Mouse (Mus musculus) megakaryocyte, embryonic 14.5 days (primary cell): Measurements from ENCODE around the gene Tspan2. TPM values are rescaled to one million over a fixed set of nuclear protein-coding genes. Genes with fewer than 3 reads are reported as not detected.

Experiments
- H3K27me3 ChIP-seq: replicated peaks from 2 replicates; pipeline ENCODE3; 2012; ENCODE audit warnings: inconsistent platforms
- H3K36me3 ChIP-seq: replicated peaks from 2 replicates; pipeline ENCODE3; 2012; ENCODE audit warnings: low read length, inconsistent platforms, mixed read lengths
- H3K4me1 ChIP-seq: 2 replicates; pipeline ENCODE4 v1.6.1; 2012; ENCODE audit warnings: inconsistent platforms
- H3K4me3 ChIP-seq: replicated peaks from 2 replicates; pipeline ENCODE3; 2012; ENCODE audit warnings: moderate library complexity, mild to moderate bottlenecking, inconsistent platforms
- H3K9me3 ChIP-seq: 2 replicates; pipeline ENCODE4 v1.6.1; 2012; ENCODE audit warnings: inconsistent platforms
- FLI1 ChIP-seq: IDR thresholded peaks from 2 replicates; pipeline ENCODE4 v1.6.1; 2012; ENCODE audit warnings: low read length, inconsistent platforms, mixed read lengths
- GATA1 ChIP-seq: IDR thresholded peaks from 3 replicates; pipeline ENCODE4 v1.6.1; 2012; ENCODE audit warnings: mixed read lengths, low read length, inconsistent platforms, borderline replicate concordance
- polyA plus RNA-seq: library from polyadenylated mRNA; stranded (reverse); fragments of >175 nt; gene quantifications from 2 replicates; pipeline ENCODE4 v1.2.3, GENCODE M21; 2012; ENCODE audit warnings: low replicate concordance; ENCODE audit not compliant: insufficient read depth

The Tspan2 gene
- polyA plus RNA-seq, 1 experiment = 0.21 TPM

DNA sequence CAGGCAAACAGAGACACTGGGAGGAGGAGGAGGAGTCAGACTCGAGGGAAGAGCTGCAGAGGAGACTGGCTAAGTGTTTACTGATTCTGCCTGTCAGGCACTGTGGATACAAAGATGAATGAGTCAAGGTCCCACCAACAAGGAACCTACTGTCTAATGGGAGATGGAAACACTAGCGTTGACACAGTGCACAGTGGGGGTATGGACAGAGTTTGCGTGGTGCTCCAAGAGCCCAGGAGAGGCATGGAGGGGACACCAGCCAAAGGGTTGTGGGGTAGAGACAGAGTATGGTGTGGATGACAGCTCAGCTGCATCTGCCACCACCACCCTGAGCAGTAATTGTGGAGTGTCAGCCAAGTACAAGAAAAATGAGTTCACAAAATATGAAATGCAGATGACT lies 28.1 kb downstream of the Tspan2 start:
- Histone ChIP-seq H3K9me3 (peaks cover 17% of the 10 kb centered on the region), H3K36me3 (peaks cover 94% of the 10 kb centered on the region), H3K4me3 (peak overlapping the region; percentile 35), H3K27me3 (no peaks in the 10 kb centered on the region), H3K4me1 (peaks cover 71% of the 10 kb centered on the region)
- TF ChIP-seq FLI1 (no peak), GATA1 (no peak)

DNA sequence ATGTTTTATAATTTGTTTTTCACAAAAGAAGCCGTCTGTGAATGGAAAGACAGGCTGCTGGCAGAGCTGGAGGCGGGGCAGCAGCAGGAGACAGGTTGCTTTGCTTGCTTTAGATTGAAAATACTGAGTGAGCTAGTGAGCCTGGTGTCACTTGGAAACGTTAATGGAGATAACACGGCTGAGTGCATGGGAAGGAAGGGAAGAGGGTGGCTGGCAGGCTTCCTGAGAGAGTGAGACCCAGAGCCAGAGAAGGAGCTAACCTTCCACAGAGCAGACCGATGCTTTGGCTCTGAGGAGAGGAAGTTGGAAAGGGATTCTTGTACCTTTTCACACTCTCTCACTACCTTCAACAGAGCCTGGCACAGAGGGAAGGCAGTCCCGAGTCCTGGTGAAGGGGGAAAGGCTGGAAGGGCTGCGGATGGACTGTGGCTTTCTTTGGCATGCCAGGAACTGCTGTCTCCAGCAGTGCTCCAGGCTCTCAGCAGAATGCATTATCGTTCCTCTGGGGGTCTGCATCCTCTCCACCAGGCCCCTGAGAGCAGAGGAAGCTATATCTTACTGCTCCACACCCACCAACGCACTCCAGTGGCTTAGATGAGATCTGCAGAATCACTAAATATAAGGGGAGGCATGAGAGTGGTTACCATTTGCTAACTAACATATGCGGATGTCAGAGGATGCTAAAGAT lies 29.5 kb downstream of the Tspan2 start:
- TF ChIP-seq GATA1 (no peak), FLI1 (no peak)
- Histone ChIP-seq H3K36me3 (peaks cover 90% of the 10 kb centered on the region), H3K4me1 (peaks cover 65% of the 10 kb centered on the region), H3K27me3 (no peaks in the 10 kb centered on the region), H3K9me3 (peaks cover 17% of the 10 kb centered on the region), H3K4me3 (peak overlapping the region; percentile 53)

DNA sequence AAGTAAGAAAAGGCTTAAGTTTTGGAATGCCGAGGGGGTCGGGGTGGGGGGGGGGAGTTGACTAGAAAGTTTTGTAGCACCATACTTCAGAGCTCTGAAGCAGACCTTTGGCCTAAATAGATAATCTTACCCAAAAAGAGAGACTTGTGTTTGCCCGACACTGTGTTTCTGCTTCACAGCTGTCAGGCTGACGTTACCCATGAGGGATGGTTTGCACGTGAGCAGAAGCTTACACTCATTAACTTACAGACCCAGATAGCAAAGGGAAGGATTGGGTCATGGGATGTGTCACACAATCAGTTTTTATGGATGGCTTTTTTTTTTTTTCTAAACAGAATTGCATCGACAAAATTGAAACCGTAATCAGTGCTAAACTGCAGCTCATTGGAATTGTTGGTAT lies 30.5 kb downstream of the Tspan2 start:
- TF ChIP-seq FLI1 (no peak), GATA1 (no peak)
- Histone ChIP-seq H3K27me3 (no peaks in the 10 kb centered on the region), H3K36me3 (peaks cover 88% of the 10 kb centered on the region), H3K9me3 (peaks cover 8% of the 10 kb centered on the region), H3K4me1 (peaks cover 64% of the 10 kb centered on the region), H3K4me3 (no peak overlapping the region)

DNA sequence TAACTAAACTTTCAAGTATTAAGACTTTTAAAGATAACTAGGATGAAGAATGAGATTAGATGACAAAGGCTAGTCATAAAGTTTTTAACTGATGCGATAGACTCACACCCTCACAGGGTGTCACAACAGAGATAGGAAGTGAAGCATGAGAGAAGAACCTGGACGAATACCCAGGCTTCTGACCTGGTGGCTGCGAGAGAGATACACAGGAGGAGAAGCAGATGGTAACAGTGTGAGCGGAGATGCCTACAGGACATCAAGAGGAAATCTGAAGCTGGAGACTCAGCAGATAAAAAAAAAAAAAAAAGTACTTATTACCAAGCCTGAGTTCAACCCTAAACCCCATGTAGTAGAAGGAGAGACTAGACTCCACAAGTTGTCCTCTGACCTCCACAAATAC lies 38.7 kb downstream of the Tspan2 start:
- no peak for TF ChIP-seq GATA1
- H3K27me3 ChIP-seq = peaks cover 6% of the 10 kb centered on the region
- H3K9me3 ChIP-seq = no peaks in the 10 kb centered on the region

DNA sequence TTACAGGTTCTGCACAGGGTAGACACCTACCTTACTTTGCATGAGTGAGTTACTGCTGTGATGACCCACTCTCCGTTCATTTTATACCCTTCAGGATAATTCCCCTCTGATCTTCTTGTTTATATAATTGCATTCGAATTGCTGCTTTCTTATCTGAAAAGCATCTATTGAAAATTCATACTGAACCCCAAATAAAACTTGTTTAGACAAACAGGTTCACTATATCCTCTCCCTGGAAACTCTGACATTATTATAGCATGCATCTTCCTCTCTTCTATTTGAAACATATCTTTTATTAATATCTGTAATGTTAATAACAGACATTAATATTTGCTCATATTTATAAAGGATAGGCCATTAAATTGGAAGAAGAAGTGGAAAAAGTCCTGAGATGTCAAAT lies 48.3 kb downstream of the Tspan2 start, which contains the start of gene Tshb:
Tshb (minus strand) TSS at position 101 of the 400 bp plus-strand sequence.
- H3K9me3 ChIP-seq = no peaks in the 10 kb centered on the region
- no peak within 1 kb of the TSS for H3K4me3 ChIP-seq
- TF ChIP-seq FLI1 (no peak), GATA1 (no peak)
- H3K27me3 ChIP-seq = peaks cover 2% of the 10 kb centered on the region
- H3K4me1 ChIP-seq = peaks cover 22% of the 10 kb centered on the region
- no peaks in the 10 kb centered on the region for H3K36me3 ChIP-seq

More for the DNA sequence above, 38.7 kb downstream of the Tspan2 start:
- Histone ChIP-seq H3K4me1 (peaks cover 19% of the 10 kb centered on the region; the same call in 1 of the 2 replicates), H3K4me3 (no peak overlapping the region), H3K36me3 (peaks cover 29% of the 10 kb centered on the region)

DNA sequence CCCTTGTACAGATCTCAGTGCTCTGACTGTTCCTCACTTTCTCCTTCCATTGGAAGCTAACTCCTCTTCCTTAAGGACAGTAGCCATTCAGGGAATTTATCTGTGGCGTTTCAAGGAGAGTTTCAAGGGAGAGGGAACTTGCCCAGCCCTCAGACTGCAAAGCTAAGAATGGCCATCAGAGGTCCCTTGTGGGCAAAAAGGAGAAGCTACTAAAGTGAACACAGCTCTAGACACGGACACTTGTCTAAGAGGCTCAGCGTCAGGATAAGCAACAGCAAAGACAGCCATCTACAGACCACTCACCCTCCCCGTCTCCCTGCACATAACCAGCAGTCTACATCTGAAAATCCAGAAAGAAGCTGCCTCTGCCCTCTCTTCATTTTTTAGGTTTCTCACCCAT lies 53.0 kb downstream of the Tspan2 start:
- H3K27me3 ChIP-seq = peaks cover 4% of the 10 kb centered on the region
- no peaks in the 10 kb centered on the region for H3K36me3 ChIP-seq
- peaks cover 22% of the 10 kb centered on the region for H3K4me1 ChIP-seq
- no peak for TF ChIP-seq FLI1
- TF ChIP-seq GATA1 = no peak
- H3K4me3 ChIP-seq = no peak overlapping the region
- no peaks in the 10 kb centered on the region for H3K9me3 ChIP-seq

DNA sequence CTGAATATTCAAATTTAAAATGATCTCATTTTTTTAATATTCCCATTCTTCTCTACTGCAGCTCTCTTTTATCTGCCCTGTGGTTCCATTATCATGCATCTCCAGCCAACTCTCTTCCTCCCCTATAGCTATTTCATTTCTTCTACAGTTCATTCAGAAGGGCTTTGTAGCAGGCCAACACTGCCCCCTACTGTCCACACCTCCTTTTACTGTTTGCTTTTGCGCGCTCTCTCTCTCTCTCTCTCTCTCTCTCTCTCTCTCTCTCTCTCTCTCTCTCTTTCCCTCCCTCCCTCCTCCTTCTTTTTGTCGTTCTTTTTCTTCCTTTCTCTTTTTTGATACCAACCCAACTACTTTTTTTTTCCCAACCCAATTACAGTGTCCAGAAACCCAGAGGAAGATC lies 69.6 kb downstream of the Tspan2 start:
- peaks cover 9% of the 10 kb centered on the region for H3K27me3 ChIP-seq

DNA sequence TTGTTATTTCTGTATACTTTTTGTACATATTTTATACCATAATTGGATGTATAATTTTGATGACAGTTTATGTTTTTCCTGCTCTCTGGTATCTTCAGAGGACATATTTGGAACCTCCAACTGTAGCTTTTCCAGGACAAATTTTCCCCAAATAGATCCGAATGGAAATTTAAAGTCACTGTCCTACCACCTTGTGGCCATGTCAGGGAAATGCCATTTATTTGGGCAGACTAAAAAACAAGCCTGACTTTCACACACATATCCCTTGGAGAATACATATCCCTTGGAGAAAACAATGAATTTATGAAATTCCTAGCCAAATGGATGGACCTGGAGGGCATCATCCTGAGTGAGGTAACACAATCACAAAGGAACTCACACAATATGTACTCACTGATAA lies 108.1 kb downstream of the Tspan2 start:
- H3K27me3 ChIP-seq = no peaks in the 10 kb centered on the region
- no peaks in the 10 kb centered on the region for H3K4me1 ChIP-seq
- H3K9me3 ChIP-seq = no peaks in the 10 kb centered on the region
- H3K4me3 ChIP-seq = no peak overlapping the region
- no peaks in the 10 kb centered on the region for H3K36me3 ChIP-seq
- no peak for TF ChIP-seq FLI1
- no peak for TF ChIP-seq GATA1

More for the DNA sequence above, 69.6 kb downstream of the Tspan2 start:
- H3K36me3 ChIP-seq = no peaks in the 10 kb centered on the region
- no peak overlapping the region for H3K4me3 ChIP-seq
- H3K4me1 ChIP-seq = no peaks in the 10 kb centered on the region; the same call in 1 of the 2 replicates
- TF ChIP-seq FLI1 (no peak), GATA1 (no peak)
- peaks cover 4% of the 10 kb centered on the region for H3K9me3 ChIP-seq

DNA sequence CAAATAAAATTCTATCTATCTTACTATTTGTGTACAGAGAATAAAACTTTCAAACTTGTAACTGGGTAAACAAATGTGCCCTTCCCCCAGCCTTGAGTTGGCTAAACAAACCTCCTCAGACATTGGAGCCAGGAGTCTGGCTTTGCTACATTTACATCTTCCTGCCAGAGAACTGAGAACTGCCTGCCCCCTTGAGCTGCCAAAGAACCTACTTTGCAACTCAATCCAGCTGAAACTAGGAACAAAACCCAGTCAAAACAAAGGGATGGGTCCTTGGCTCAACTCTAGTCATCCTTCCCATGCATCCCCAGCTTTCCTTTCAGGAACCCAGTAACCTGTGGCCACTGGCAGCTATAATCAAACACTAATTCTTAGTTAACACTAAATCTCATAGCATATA lies 114.3 kb downstream of the Tspan2 start:
- no peaks in the 10 kb centered on the region for H3K36me3 ChIP-seq
- H3K27me3 ChIP-seq = no peaks in the 10 kb centered on the region
- no peak overlapping the region for H3K4me3 ChIP-seq
- no peaks in the 10 kb centered on the region for H3K9me3 ChIP-seq
- H3K4me1 ChIP-seq = no peaks in the 10 kb centered on the region
- no peak for TF ChIP-seq GATA1
- TF ChIP-seq FLI1 = no peak

Other genes with a start within 250 kb of the Tspan2 start
- not detected in 2 replicates for gene Tshb, start 48.2 kb downstream of the Tspan2 start, polyA plus RNA-seq
- gene Sycp1, start 201.6 kb downstream of the Tspan2 start, polyA plus RNA-seq = not detected in 2 replicates
- not detected in 2 replicates for gene Nr1h5, start 229.6 kb downstream of the Tspan2 start, polyA plus RNA-seq